Mouse (Mus musculus) erythroblast, embryonic 14.5 days (primary cell): ENCODE data around the gene Lrpprc. TPM values are rescaled to one million over a fixed set of nuclear protein-coding genes. Genes with fewer than 3 reads are reported as not detected.
A peak's percentile ranks its signal among the peaks of the same experiment; 100 is the strongest.
"Not testable (repeated sequence)": the region's sequence is repeated elsewhere in the genome, so short reads cannot be mapped to it uniquely, and the experiment has no call there.

Source experiments
- H3K27me3 ChIP-seq: 2 replicates; pipeline ENCODE4 v1.6.1; 2012; ENCODE audit warnings: inconsistent platforms; ENCODE audit not compliant: control insufficient read depth
- H3K36me3 ChIP-seq: 2 replicates; pipeline ENCODE4 v1.6.1; 2012; ENCODE audit warnings: mild to moderate bottlenecking, inconsistent platforms; ENCODE audit not compliant: control insufficient read depth
- H3K4me1 ChIP-seq: 2 replicates; pipeline ENCODE4 v1.6.1; 2012; ENCODE audit warnings: inconsistent platforms; ENCODE audit not compliant: control insufficient read depth
- H3K4me3 ChIP-seq: replicated peaks from 2 replicates; pipeline ENCODE3; 2012; ENCODE audit warnings: moderate library complexity, mild to moderate bottlenecking, inconsistent platforms
- H3K9me3 ChIP-seq: 2 replicates; pipeline ENCODE4 v1.6.1; 2012; ENCODE audit warnings: low read length, inconsistent platforms, mixed read lengths; ENCODE audit not compliant: control insufficient read depth
- GATA1 ChIP-seq: IDR thresholded peaks from 2 replicates; pipeline ENCODE4 v1.6.1; 2012; ENCODE audit warnings: low read length, inconsistent platforms, mixed read lengths
- TAL1 ChIP-seq: IDR thresholded peaks from 3 replicates; pipeline ENCODE4 v1.6.1; 2012; ENCODE audit warnings: low read length, inconsistent platforms, mixed read lengths
- polyA plus RNA-seq: library from polyadenylated mRNA; stranded (reverse); fragments of >175 nt; gene quantifications from 2 replicates; pipeline ENCODE4 v1.2.3, GENCODE M21; 2012

The Lrpprc gene
- polyA plus RNA-seq, result 0.26 and 0.31 TPM in 2 replicates

GRCm38 (mm10) chr17:84790447-84791098 lies at the start of gene Lrpprc:
TSS of gene Lrpprc (minus strand) at chr17:84790789.
- H3K9me3 ChIP-seq, result no peaks in the 10 kb centered on the region
- no peaks in the 10 kb centered on the region for H3K27me3 ChIP-seq
- H3K36me3 ChIP-seq, result peaks cover 47% of the 10 kb centered on the region
- peaks cover 56% of the 10 kb centered on the region for H3K4me1 ChIP-seq
- H3K4me3 ChIP-seq, result peak within 1 kb of the TSS; percentile 86
- TF ChIP-seq TAL1 (no peak), GATA1 (no peak)

- Histone ChIP-seq H3K27me3 (no peaks in the 10 kb centered on the region), H3K4me3 (no peak overlapping the region), H3K36me3 (no peaks in the 10 kb centered on the region), H3K9me3 (no peaks in the 10 kb centered on the region), H3K4me1 (no peaks in the 10 kb centered on the region)
- no peak for TF ChIP-seq GATA1
These were observed 47.2 kb upstream of the Lrpprc start for GRCm38 (mm10) chr17:84837780-84838179.

GRCm38 (mm10) chr17:84835249-84835648 lies 44.7 kb upstream of the Lrpprc start:
- no peaks in the 10 kb centered on the region for H3K4me1 ChIP-seq

GRCm38 (mm10) chr17:84832346-84832745 lies 41.8 kb upstream of the Lrpprc start:
- H3K36me3 ChIP-seq, result no peaks in the 10 kb centered on the region
- H3K27me3 ChIP-seq, result no peaks in the 10 kb centered on the region
- no peaks in the 10 kb centered on the region for H3K9me3 ChIP-seq
- no peaks in the 10 kb centered on the region for H3K4me1 ChIP-seq
- no peak for TF ChIP-seq GATA1
- TF ChIP-seq TAL1, result no peak
- H3K4me3 ChIP-seq, result no peak overlapping the region

More at GRCm38 (mm10) chr17:84835249-84835648, 44.7 kb upstream of the Lrpprc start:
- H3K9me3 ChIP-seq, result no peaks in the 10 kb centered on the region
- no peaks in the 10 kb centered on the region for H3K27me3 ChIP-seq
- H3K36me3 ChIP-seq, result no peaks in the 10 kb centered on the region
- TF ChIP-seq TAL1, result no peak
- H3K4me3 ChIP-seq, result no peak overlapping the region

GRCm38 (mm10) chr17:84828301-84828700 lies 37.7 kb upstream of the Lrpprc start:
- H3K4me3 ChIP-seq, result no peak overlapping the region
- no peaks in the 10 kb centered on the region for H3K27me3 ChIP-seq
- TF ChIP-seq TAL1, result no peak
- no peak for TF ChIP-seq GATA1
- H3K36me3 ChIP-seq, result no peaks in the 10 kb centered on the region
- no peaks in the 10 kb centered on the region for H3K9me3 ChIP-seq
- H3K4me1 ChIP-seq, result no peaks in the 10 kb centered on the region

- Histone ChIP-seq H3K36me3 (no peaks in the 10 kb centered on the region), H3K27me3 (no peaks in the 10 kb centered on the region), H3K4me1 (no peaks in the 10 kb centered on the region), H3K4me3 (no peak overlapping the region), H3K9me3 (no peaks in the 10 kb centered on the region)
- no peak for TF ChIP-seq TAL1
- TF ChIP-seq GATA1, result no peak
These were observed 30.0 kb upstream of the Lrpprc start for GRCm38 (mm10) chr17:84820603-84821002.

GRCm38 (mm10) chr17:84818390-84818789 lies 27.8 kb upstream of the Lrpprc start:
- no peaks in the 10 kb centered on the region for H3K9me3 ChIP-seq
- TF ChIP-seq TAL1, result no peak
- TF ChIP-seq GATA1, result no peak
- H3K4me3 ChIP-seq, result no peak overlapping the region
- no peaks in the 10 kb centered on the region for H3K27me3 ChIP-seq
- no peaks in the 10 kb centered on the region for H3K36me3 ChIP-seq
- no peaks in the 10 kb centered on the region for H3K4me1 ChIP-seq

- no peaks in the 10 kb centered on the region for H3K36me3 ChIP-seq
- no peak for TF ChIP-seq TAL1
These were observed 25.4 kb upstream of the Lrpprc start for GRCm38 (mm10) chr17:84816014-84816461.

GRCm38 (mm10) chr17:84814905-84815304 lies 24.3 kb upstream of the Lrpprc start:
- Histone ChIP-seq H3K4me3 (no peak overlapping the region), H3K27me3 (no peaks in the 10 kb centered on the region), H3K36me3 (no peaks in the 10 kb centered on the region), H3K9me3 (no peaks in the 10 kb centered on the region), H3K4me1 (no peaks in the 10 kb centered on the region)
- TF ChIP-seq GATA1 (no peak), TAL1 (no peak)

More at GRCm38 (mm10) chr17:84816014-84816461, 25.4 kb upstream of the Lrpprc start:
- no peaks in the 10 kb centered on the region for H3K4me1 ChIP-seq
- no peaks in the 10 kb centered on the region for H3K27me3 ChIP-seq
- no peaks in the 10 kb centered on the region for H3K9me3 ChIP-seq
- no peak overlapping the region for H3K4me3 ChIP-seq

- H3K36me3 ChIP-seq, H3K4me1 ChIP-seq, H3K27me3 ChIP-seq, H3K9me3 ChIP-seq, H3K4me3 ChIP-seq: not testable (repeated sequence)
These were observed 23.6 kb upstream of the Lrpprc start for GRCm38 (mm10) chr17:84814192-84814591.
